Mouse (Mus musculus): ENCODE measurements around the gene Uevld. TPM values are rescaled to one million over a fixed set of nuclear protein-coding genes. Genes with fewer than 3 reads are reported as not detected.

Gene Uevld
- polyA plus RNA-seq, 1 experiment from 2014 or later = 7.1 TPM

DNA sequence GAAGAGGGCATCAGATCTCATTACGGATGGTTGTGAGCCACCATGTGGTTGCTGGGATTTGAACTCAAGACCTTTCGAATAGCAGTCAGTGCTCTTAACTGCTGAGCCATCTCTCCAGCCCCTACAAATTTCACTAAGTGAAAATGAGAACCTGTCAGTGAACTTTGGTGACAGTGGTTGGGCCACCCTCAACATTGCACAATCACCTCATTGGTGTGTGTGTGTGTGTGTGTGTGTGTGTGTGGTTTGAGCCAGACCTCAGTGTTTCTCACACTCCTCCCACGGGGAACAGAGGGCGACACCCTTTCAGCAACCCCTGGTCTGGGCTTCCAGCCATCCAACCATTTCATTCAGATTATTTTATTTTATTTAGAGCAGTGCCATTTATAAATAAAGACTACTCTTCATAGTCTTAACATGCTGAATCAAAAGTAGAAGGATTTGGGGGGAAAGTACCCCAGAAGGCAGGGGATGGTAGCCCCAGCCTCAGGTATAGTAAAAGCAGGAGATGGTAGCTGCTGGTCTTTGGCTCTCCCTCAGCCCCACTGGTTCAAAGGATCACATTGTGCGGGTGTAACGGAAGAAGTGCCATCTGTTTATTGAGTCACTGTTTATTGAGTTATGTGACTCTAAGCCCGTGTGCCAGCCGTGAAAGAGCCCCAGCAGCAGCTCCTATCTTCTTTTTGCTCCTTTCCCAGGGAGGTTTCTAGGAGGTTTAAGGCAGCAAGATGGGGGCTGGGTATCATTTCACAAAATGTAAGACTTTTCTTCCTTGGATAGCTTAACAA, 27.6 kb upstream of the Uevld start:
- Histone ChIP-seq H3K9me3 (ENCODE audit: control insufficient read depth, low read length) (no peaks in the 10 kb centered on the region), H3K4me3 (replicated peaks; ENCODE audit: low read depth, low read length) (no peak overlapping the region), H3K27me3 (ENCODE audit: control insufficient read depth, insufficient read depth, low read length) (no peaks in the 10 kb centered on the region), H3K4me1 (ENCODE audit: control insufficient read depth, insufficient read depth, low read length) (no peaks in the 10 kb centered on the region), H3K27ac (replicated peaks; ENCODE audit: low read depth, low read length) (no peak overlapping the region), H3K36me3 (ENCODE audit: control insufficient read depth, insufficient read depth, low read length) (0 out of 2 replicates have a peak, but pooled peaks cover 2% of the 10 kb centered on the region), H3K9ac (replicated peaks; ENCODE audit: low read length) (no peak overlapping the region), H3K4me2 (ENCODE audit: low read length) (no peak overlapping the region)
- WGBS = 61% methylated on average over 8 of the region's 8 CpGs
- DNase-seq = no peak
- no peak for ATAC-seq (ENCODE audit: low FRiP score, low TSS enrichment)

DNA sequence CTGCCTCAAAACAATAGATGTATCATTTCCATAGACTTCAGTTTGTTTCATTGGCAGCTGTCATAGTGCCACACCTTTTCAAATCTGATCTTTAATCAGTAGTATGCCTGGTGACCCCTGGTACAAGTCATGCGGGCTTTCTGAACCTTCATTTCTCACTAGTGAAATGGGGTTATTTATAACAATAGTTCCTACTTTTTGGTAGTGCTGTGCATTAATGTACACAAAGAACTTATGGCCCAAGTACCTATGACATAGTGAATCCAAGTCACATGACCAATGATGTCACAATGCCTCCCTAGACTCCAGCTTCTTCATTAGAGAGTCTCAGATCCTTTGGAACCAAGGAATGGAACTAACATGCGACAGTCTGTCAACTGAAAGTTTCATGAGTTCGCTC, 25.0 kb upstream of the Uevld start, which contains the start of gene Gm9999:
Gene Gm9999 (plus strand): TSS at position 301 of the 400 bp plus-strand sequence.
- Histone ChIP-seq H3K27ac (replicated peaks; ENCODE audit: low read depth, low read length) (no peak within 1 kb of the TSS), H3K4me1 (ENCODE audit: control insufficient read depth, insufficient read depth, low read length) (no peaks in the 10 kb centered on the region), H3K4me2 (ENCODE audit: low read length) (no peak within 1 kb of the TSS), H3K36me3 (ENCODE audit: control insufficient read depth, insufficient read depth, low read length) (no peaks in the 10 kb centered on the region), H3K27me3 (ENCODE audit: control insufficient read depth, insufficient read depth, low read length) (no peaks in the 10 kb centered on the region), H3K9me3 (ENCODE audit: control insufficient read depth, low read length) (no peaks in the 10 kb centered on the region), H3K4me3 (replicated peaks; ENCODE audit: low read depth, low read length) (no peak within 1 kb of the TSS), H3K9ac (replicated peaks; ENCODE audit: low read length) (no peak within 1 kb of the TSS)
- DNase-seq = no peak
- WGBS = 98% methylated on average over 3 of the region's 3 CpGs
- no peak for ATAC-seq (ENCODE audit: low FRiP score, low TSS enrichment)

DNA sequence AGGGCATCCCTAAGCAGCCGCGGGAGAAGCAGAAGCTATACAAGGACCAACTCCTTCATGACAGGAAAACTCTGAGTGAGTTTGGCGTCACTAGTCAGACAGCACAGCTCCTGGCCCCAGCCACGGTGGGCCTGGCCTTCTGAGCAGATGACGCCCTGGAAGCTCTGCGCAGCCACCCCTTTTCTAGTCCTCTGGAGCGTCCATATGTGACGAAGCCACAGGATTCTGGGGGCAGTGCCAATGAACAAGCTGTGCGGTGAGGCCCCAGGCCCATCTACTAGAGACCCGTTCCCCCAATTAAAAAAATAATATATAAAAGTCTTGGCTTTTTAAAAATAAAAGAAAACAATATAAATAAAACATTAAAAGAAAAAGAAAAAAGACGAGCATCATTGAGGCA, 17.1 kb upstream of the Uevld start:
- H3K27ac ChIP-seq (replicated peaks; ENCODE audit: low read depth, low read length) = no peak overlapping the region
- no peak overlapping the region for H3K4me2 ChIP-seq (ENCODE audit: low read length)
- no peak overlapping the region for H3K9ac ChIP-seq (replicated peaks; ENCODE audit: low read length)
- DNase-seq (no peak), ATAC-seq (ENCODE audit: low FRiP score, low TSS enrichment) (no peak)
- WGBS = 92% methylated on average over 11 of the region's 11 CpGs
- no peaks in the 10 kb centered on the region for H3K36me3 ChIP-seq (ENCODE audit: control insufficient read depth, insufficient read depth, low read length)
- H3K4me1 ChIP-seq (ENCODE audit: control insufficient read depth, insufficient read depth, low read length) = no peaks in the 10 kb centered on the region
- H3K9me3 ChIP-seq (ENCODE audit: control insufficient read depth, low read length) = no peaks in the 10 kb centered on the region; the same call in 1 of the 2 replicates
- no peak overlapping the region for H3K4me3 ChIP-seq (replicated peaks; ENCODE audit: low read depth, low read length)
- no peaks in the 10 kb centered on the region for H3K27me3 ChIP-seq (ENCODE audit: control insufficient read depth, insufficient read depth, low read length)

DNA sequence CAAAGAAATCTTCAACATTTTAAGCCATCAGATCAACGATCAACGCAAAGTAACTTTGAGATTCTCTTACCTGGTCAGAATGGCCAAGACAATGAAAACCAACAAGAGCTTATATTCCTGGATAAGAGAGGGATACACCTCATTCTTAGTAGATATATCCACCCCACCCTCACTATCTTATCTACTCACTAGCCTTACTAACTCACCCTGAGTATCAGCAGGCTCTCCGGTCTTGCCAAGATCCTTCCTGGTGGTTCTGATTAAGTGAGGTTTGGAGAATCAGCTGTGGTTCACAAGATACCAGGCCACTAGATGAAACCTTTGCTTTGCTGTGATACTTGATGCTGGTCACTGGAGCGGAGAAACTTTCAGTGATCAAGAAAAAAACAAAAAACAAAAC, 16.3 kb upstream of the Uevld start:
- Histone ChIP-seq H3K27me3 (ENCODE audit: control insufficient read depth, insufficient read depth, low read length) (no peaks in the 10 kb centered on the region), H3K9ac (replicated peaks; ENCODE audit: low read length) (no peak overlapping the region), H3K4me1 (ENCODE audit: control insufficient read depth, insufficient read depth, low read length) (no peaks in the 10 kb centered on the region), H3K4me3 (replicated peaks; ENCODE audit: low read depth, low read length) (no peak overlapping the region), H3K4me2 (ENCODE audit: low read length) (no peak overlapping the region), H3K27ac (replicated peaks; ENCODE audit: low read depth, low read length) (no peak overlapping the region), H3K36me3 (ENCODE audit: control insufficient read depth, insufficient read depth, low read length) (no peaks in the 10 kb centered on the region), H3K9me3 (ENCODE audit: control insufficient read depth, low read length) (no peaks in the 10 kb centered on the region; the same call in 1 of the 2 replicates)
- DNase-seq (no peak), ATAC-seq (ENCODE audit: low FRiP score, low TSS enrichment) (no peak)
- 96% methylated on average over 4 of the region's 4 CpGs for WGBS

DNA sequence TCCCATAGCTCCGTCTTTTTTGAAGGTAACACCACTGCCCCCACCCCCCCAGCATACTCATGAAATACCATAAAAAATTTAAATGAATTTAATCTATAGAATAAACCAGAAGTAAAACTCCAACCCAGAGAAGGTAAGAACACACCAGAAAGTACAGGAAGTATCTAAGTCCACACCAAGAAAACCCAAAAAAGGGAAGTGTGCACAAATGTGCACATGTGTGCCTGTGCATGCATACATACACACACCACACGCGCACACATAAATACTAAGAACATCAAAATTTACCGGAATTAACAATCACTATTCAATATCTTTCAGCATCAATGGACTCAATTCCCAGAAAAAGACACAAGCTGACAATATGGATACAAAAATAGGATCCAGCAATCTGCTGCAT, 11.6 kb upstream of the Uevld start:
- H3K4me2 ChIP-seq (ENCODE audit: low read length) = no peak overlapping the region
- 91% methylated on average over 4 of the region's 4 CpGs for WGBS
- H3K4me3 ChIP-seq (replicated peaks; ENCODE audit: low read depth, low read length) = no peak overlapping the region
- no peaks in the 10 kb centered on the region for H3K27me3 ChIP-seq (ENCODE audit: control insufficient read depth, insufficient read depth, low read length)
- no peaks in the 10 kb centered on the region; the same call in 1 of the 2 replicates for H3K9me3 ChIP-seq (ENCODE audit: control insufficient read depth, low read length)
- no peaks in the 10 kb centered on the region for H3K4me1 ChIP-seq (ENCODE audit: control insufficient read depth, insufficient read depth, low read length)
- no peak overlapping the region for H3K27ac ChIP-seq (replicated peaks; ENCODE audit: low read depth, low read length)
- ATAC-seq (ENCODE audit: low FRiP score, low TSS enrichment) = no peak
- DNase-seq = no peak
- H3K36me3 ChIP-seq (ENCODE audit: control insufficient read depth, insufficient read depth, low read length) = no peaks in the 10 kb centered on the region
- H3K9ac ChIP-seq (replicated peaks; ENCODE audit: low read length) = no peak overlapping the region

DNA sequence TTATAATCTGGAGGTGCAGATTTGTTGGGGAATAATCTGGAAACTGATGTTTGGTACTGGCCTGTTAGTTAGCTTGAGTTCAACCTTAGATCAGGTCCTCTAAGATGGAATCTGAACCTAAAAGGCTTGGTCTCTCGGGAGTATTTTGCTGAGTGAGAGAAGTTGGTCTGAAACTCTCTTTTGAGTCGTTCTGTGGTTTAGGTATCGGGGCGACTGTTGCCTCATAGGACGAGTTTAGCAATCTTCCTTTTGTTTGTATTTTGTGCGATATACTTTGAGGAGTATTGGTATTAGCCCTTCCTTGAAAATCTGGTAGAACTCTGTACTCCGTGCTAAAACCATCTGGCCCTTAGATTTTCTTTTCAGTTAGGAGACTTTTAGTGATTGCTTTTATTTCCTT, 5.7 kb upstream of the Uevld start:
- Histone ChIP-seq H3K27me3 (ENCODE audit: control insufficient read depth, insufficient read depth, low read length) (no peaks in the 10 kb centered on the region), H3K4me3 (replicated peaks; ENCODE audit: low read depth, low read length) (no peak overlapping the region), H3K4me2 (ENCODE audit: low read length) (no peak overlapping the region), H3K9ac (replicated peaks; ENCODE audit: low read length) (no peak overlapping the region), H3K4me1 (ENCODE audit: control insufficient read depth, insufficient read depth, low read length) (no peaks in the 10 kb centered on the region), H3K9me3 (ENCODE audit: control insufficient read depth, low read length) (no peaks in the 10 kb centered on the region), H3K27ac (replicated peaks; ENCODE audit: low read depth, low read length) (no peak overlapping the region), H3K36me3 (ENCODE audit: control insufficient read depth, insufficient read depth, low read length) (no peaks in the 10 kb centered on the region)
- no peak for DNase-seq
- 88% methylated on average over 7 of the region's 7 CpGs for WGBS
- ATAC-seq (ENCODE audit: low FRiP score, low TSS enrichment) = no peak

DNA sequence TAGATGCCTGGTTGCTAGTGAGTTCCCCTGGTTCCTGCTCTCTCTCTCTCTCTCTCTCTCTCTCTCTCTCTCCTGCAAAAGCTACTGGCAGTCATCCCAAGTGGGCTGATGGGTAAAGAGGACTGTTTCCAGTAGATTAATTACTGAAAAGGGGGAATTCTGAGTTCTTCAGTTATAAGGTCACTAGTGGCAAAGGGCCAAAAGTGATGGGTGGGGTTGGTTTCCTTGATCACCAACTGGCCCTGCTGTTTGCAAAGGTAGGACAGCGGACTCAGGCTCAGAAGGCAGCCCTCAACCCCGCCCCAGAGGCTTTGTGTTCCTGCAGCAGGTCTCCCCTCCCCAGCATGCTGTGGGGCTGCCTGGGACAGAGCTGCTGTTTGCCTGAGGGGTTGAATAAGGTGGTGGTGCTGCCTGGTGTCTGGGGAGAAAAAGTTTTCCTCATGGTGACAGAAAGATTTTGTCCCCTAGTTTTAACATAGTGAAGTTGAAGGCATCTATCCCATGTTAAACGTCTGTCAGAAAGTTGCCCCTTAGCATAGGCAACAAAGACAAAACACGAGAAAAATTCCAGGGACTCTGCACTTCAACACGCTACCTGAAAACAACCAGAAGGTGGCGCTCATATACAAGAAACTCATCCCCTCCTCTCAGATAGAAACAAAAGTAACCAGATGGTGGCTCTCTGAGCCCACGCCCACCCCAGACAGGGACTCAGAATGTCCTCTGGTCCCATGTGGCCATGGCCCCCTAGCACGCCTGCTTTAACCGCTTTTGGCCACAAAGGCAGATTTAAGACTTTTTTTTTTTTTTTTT, 4.7 kb upstream of the Uevld start:
- no peak overlapping the region for H3K9ac ChIP-seq (replicated peaks; ENCODE audit: low read length)
- H3K4me3 ChIP-seq (replicated peaks; ENCODE audit: low read depth, low read length) = no peak overlapping the region
- peak overlapping the region; percentile 24; the same call in 1 of the 2 replicates for H3K4me2 ChIP-seq (ENCODE audit: low read length)
- WGBS = 2% methylated on average over 9 of the region's 9 CpGs
- DNase-seq (peak; percentile 92), ATAC-seq (ENCODE audit: low FRiP score, low TSS enrichment) (peak; percentile 75)
- no peaks in the 10 kb centered on the region for H3K27me3 ChIP-seq (ENCODE audit: control insufficient read depth, insufficient read depth, low read length)
- H3K9me3 ChIP-seq (ENCODE audit: control insufficient read depth, low read length) = no peaks in the 10 kb centered on the region
- H3K36me3 ChIP-seq (ENCODE audit: control insufficient read depth, insufficient read depth, low read length) = no peaks in the 10 kb centered on the region
- 0 out of 2 replicates have a peak, but pooled peaks cover 3% of the 10 kb centered on the region for H3K4me1 ChIP-seq (ENCODE audit: control insufficient read depth, insufficient read depth, low read length)
- no peak overlapping the region for H3K27ac ChIP-seq (replicated peaks; ENCODE audit: low read depth, low read length)

DNA sequence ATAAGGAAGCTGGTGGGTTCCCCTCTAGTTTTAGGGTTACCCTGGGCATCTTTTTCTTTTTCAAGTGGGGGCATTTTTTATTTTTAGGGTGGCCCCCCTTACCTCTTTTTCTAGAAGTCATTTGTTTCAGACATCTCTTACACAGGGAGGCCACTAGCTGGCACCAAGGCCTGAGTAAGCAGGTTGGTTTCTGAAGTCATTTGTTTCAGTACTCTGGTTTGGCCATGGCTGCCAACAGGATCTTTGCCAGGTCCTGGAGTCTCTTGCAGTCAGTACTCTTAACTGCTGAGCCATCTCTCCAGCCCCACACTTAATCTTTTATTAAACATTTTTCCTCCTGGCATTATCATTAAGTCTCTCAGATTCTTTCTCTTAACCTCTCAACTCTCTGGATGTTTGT, 3.8 kb upstream of the Uevld start:
- Histone ChIP-seq H3K9ac (replicated peaks; ENCODE audit: low read length) (no peak overlapping the region), H3K9me3 (ENCODE audit: control insufficient read depth, low read length) (no peaks in the 10 kb centered on the region), H3K4me2 (ENCODE audit: low read length) (no peak overlapping the region), H3K27me3 (ENCODE audit: control insufficient read depth, insufficient read depth, low read length) (no peaks in the 10 kb centered on the region), H3K4me3 (replicated peaks; ENCODE audit: low read depth, low read length) (no peak overlapping the region), H3K36me3 (ENCODE audit: control insufficient read depth, insufficient read depth, low read length) (no peaks in the 10 kb centered on the region), H3K27ac (replicated peaks; ENCODE audit: low read depth, low read length) (no peak overlapping the region), H3K4me1 (ENCODE audit: control insufficient read depth, insufficient read depth, low read length) (peaks cover 8% of the 10 kb centered on the region; the same call in 1 of the 2 replicates)
- DNase-seq (peak; percentile 15), ATAC-seq (ENCODE audit: low FRiP score, low TSS enrichment) (no peak)

All from midbrain, embryonic 14.5 days (tissue).